Mouse (Mus musculus): ENCODE results near the gene Ripor2.

Ripor2 gene

DNA sequence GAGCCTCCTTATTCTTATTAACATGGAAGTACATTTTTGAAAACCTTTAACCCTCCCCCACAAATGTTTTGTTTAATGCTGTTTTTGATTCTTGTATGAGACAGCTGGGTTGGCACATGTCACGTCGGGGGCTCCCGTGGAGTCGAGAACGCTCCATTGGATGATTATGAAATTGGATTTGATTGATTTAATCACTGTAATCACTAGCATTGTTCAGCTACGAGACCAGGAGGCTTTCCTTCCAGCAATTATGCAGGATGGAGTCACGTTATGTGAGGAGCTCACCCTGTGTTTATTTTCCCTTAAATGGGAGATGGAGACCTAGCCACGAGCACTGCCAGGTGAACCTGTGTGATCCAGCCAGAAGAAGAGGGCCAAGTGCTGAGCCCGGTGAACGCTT lies at the start of gene Ripor2:
TSS of gene Ripor2 (plus strand) at position 357 of the 400 bp plus-strand sequence.
- DNase-seq (ENCODE audit: extremely low read depth, insufficient read length, low spot score), result no peak

DNA sequence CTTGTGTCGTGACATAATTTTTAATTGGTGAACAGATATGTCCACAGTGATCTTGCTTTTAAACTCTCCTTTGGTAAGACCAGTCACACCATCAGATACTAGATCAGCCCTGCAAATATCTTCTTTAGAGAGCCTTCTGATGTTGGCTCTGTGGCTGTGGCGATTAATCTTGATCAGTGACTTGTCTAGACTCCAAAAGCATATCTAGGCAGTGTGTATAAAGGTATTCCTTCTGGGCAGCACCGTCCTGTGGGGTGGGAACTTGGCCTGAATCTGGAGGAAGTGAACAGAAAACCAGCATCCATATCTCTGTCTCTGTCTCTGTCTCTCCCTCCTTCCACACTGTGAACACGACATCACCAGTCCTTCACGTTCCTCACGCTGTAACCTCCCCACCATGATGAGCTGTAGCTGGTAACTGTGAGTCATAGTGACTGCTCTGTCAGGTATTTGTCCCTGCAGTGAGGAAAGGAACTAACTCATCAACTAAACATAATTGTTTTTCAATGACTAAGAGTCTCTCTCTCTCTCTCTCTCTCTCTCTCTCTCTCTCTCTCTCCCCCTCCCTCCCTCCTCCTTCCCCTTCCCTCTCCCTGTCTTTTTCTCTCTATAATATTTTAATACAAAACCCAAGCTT lies 45.3 kb upstream of the Ripor2 start:
- DNase-seq (ENCODE audit: extremely low read depth, insufficient read length, low spot score), result peak; percentile 63

DNA sequence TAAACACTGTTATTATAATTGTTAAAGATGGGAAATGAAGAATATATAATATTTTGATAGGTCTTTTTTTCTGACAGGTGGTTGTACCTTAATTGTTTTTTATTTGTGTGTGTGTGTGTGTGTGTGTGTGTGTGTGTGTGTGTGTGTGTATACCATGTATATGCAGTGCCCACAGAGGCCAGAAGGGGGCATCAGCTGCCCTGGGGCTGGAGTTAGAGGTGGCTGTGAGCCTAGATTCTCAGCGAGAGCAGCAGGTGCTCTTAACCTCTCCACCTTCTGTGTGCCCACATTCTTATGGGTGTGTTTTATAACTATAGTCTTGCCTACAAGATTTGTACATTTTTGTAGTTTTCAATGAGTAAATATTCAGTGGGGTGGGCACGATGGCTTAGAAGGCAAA lies 44.0 kb upstream of the Ripor2 start:
- no peak for DNase-seq (ENCODE audit: extremely low read depth, insufficient read length, low spot score)

- peak; percentile 38 for DNase-seq (ENCODE audit: extremely low read depth, insufficient read length, low spot score)
Measured at GRCm38 (mm10) chr13:24538941-24539340, 43.0 kb upstream of the Ripor2 start.

DNA sequence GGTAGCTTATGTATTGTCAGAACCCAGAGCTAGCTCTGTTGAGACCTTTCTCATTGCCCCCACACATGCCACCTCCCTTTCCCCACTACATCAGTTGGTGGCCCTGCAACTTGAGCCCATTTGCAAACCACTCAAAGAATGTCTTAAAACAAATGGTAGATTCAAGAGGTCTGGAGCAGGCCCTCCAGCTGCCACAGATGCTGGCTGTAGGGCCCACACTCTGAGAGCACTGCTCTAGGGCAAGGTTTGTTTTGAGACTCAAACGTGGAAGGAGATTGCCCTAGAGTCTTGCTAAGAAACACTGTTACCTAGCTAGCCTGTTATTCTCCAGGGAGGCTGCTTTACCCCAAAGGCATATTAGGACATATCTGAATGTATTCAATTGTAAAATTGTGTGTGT lies 36.3 kb upstream of the Ripor2 start:
- no peak for DNase-seq (ENCODE audit: extremely low read depth, insufficient read length, low spot score)

- no peak for DNase-seq (ENCODE audit: extremely low read depth, insufficient read length, low spot score)
Measured at GRCm38 (mm10) chr13:24546801-24547459, 35.1 kb upstream of the Ripor2 start.

DNA sequence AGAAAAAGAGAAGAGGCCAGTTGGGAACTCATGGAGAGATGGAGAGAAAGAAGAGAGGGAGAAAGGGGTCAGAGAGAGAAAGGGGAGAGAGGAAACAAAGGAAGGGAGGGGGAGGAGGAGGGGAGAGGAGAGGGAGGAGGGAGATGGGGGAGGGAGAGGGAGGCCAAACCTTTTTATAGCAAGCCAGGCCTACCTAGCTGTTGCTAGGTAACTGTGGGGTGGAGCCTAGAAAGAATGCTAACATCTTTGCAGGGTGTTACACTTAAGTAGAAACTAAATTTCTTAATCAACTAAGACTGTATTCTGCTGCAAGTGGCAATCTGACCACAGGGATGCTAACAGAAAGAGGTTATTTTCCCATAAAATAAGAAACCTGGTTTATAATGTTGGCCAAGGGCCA lies 33.1 kb upstream of the Ripor2 start:
- DNase-seq (ENCODE audit: extremely low read depth, insufficient read length, low spot score), result no peak

- DNase-seq (ENCODE audit: extremely low read depth, insufficient read length, low spot score), result no peak
Measured at GRCm38 (mm10) chr13:24551100-24551931, 30.7 kb upstream of the Ripor2 start.

- DNase-seq (ENCODE audit: extremely low read depth, insufficient read length, low spot score), result no peak
Measured at GRCm38 (mm10) chr13:24552039-24552438, 29.9 kb upstream of the Ripor2 start.

DNA sequence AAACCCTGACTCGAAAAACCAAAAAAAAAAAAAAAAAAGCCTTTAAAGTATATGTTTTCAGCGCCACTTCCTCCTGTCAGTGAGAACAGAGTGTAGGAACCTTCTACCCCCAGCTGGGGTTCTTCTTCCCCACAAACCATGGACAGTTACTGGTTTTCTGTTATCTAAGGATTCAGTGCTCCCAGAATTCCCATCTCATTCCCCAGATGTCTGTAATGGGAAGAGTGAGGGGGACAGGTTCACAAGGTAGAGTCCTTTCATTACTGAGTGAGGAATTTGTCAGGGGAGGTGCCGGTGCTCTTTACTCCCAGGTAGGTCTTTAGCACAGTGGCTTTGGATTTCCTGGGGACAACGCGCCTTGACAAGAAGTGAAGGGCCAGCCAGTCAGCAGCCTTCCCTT lies 20.6 kb upstream of the Ripor2 start:
- no peak for DNase-seq (ENCODE audit: extremely low read depth, insufficient read length, low spot score)

DNA sequence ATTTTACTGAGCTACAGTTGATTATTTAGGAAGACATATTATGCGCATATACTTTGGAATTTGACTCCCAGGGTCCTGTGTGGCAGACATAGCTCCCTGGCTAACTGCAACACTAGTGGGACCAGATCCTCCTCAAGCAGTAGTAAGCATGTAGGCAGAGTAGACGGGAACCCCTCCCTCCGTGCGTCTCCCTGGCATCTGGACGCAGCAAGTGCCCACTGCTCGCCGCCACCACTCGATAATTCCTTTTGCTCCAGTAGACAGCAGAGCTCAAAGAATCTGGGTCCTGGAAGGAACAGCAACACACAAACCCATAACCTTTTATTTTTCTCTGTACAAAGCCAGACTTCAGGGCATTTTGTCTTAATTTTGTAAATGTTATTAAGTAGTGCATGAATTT lies 17.3 kb upstream of the Ripor2 start:
- peak; percentile 72 for DNase-seq (ENCODE audit: extremely low read depth, insufficient read length, low spot score)

- peak; percentile 78 for DNase-seq (ENCODE audit: extremely low read depth, insufficient read length, low spot score)
Measured at GRCm38 (mm10) chr13:24565230-24565949, 16.6 kb upstream of the Ripor2 start.

DNA sequence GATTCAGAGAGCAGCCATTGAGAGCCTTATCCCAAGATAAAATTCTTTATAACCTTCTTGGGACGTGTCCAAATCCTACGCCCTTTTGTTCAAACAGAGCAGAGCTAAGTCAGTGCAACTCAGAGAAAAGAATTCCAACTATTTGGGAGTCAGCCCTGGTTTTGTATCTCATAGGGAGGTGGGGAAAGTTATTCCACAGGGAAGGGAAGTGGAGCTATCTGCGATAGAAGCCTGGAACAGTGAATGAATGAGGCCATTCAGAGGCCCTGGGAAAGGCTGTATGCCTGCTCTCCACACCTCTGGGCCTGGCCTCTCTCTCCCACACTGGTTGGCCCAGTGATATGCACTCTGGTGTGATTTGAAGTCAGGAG lies 16.1 kb upstream of the Ripor2 start:
- no peak for DNase-seq (ENCODE audit: extremely low read depth, insufficient read length, low spot score)

DNA sequence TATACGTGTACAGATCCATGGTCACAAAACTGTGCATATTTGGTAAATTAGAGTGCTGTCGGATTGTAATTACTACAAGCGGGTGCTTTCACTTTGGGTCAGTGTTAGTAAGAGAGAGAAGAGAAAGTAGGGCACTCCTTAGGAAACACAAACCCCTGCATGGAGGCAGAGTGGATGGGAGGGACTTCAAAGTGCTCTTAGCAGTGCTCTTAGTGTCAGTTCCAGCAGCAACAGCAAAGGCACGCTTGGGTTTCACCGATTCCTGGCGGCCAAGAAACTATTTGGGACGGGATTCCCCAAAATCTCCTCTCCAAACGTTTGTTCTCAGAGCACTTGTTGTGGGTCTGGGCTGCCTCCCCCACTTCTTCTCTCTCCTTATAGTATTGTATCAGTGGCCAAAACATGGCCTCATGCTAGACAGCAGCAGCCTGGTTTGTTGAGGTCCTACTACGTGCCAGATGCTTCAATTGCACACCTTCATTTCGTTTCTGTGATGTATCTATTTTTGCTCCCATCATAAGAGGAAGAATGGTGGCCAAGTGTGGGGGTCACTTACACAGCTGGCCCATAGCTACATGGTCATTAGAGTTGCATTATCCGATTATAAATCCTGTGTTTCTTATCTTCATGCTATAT lies 14.7 kb upstream of the Ripor2 start:
- DNase-seq (ENCODE audit: extremely low read depth, insufficient read length, low spot score), result no peak

GRCm38 (mm10) chr13:24569066-24569465 lies 12.9 kb upstream of the Ripor2 start:
- DNase-seq (ENCODE audit: extremely low read depth, insufficient read length, low spot score), result no peak

GRCm38 (mm10) chr13:24570716-24571115 lies 11.3 kb upstream of the Ripor2 start:
- DNase-seq (ENCODE audit: extremely low read depth, insufficient read length, low spot score), result no peak

- DNase-seq (ENCODE audit: extremely low read depth, insufficient read length, low spot score), result no peak
Measured at GRCm38 (mm10) chr13:24571906-24572305, 10.1 kb upstream of the Ripor2 start.

DNA sequence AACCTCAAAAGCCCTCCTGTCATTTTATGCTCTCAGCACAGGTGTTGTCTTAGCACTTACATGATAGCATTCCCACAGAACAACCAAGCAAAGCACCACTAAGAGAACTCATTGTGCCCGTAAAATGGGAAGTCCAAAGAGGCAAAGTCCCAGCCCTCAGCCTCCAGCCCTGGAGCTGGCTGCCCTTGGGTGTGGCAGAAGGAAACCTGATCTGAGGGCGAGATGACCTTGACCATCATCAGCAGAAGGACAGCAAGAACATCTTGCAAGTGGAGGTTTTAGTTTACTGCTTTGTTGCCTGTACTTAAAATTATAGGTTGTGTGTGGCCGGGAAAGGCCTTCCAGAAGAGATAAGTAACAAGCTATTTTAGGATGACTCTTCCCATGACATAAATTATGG lies 6.9 kb upstream of the Ripor2 start:
- DNase-seq (ENCODE audit: extremely low read depth, insufficient read length, low spot score), result no peak

- DNase-seq (ENCODE audit: extremely low read depth, insufficient read length, low spot score), result peak; percentile 9
Measured at GRCm38 (mm10) chr13:24576338-24577119, 5.5 kb upstream of the Ripor2 start.

DNA sequence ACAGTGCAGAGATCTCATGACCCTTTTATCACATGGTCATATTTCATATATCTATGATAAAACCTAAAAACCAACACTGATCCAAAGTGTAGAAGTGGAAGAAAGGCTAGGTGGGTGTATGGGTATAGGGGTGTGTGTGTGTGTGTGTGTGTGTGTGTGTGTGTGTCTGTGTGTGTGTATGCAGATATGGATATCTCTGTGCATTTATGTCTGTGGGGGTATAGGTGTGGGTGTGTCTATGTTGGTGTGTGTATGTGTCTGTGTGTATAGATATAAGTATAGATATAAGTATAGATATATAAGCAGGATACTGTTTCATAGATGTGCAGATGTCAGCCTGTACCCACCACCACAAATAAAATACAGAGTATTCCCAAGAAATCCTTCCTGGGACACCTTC lies 3.7 kb upstream of the Ripor2 start:
- DNase-seq (ENCODE audit: extremely low read depth, insufficient read length, low spot score), result no peak

Measured in 3134 (cell line).